Comparison of ENCODE assay signal across 11 mouse cellular contexts in the genomic region with DNA sequence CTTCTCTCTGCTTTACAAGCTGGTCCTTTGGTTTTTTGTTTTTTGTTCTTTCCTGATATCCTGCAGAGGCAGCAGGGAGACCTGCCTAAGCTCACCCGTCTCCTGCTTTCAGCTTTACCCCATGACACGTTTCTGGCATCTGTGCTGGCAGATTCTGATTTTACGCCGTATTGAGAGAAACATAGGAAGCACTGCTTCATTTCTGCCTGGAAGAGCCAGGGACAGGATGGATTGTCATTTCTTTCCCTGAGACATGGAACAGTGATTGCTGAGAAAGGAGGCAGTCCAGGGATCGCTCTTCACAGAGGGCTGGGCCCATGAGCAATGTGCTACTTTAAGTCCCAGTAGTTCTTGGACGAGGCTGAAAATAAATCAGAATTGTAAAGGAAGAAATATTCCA.
DNase-seq lines count a peak whose midpoint lies in the region; ATAC-seq and TF ChIP-seq lines count a peak whose summit lies in the region.
"Had no signal": no experiment of that assay in that cellular context is flagged by ENCODE, and none has a peak within 500 bp of the region (broad histone marks: within the 10 kb centered on the region; RNA-seq: fewer than 3 reads in every experiment).

No protein-coding gene starts in this region.

- no peak overlapping the region for H3K27ac ChIP-seq in heart, postnatal 0 days (ENCODE audit: low read depth)
- H3K27ac ChIP-seq in heart, embryonic 10.5 days, result no peak overlapping the region
- H3K27ac ChIP-seq in forebrain, embryonic 11.5 days (ENCODE audit: low read depth, low read length), result no peak overlapping the region
- H3K27ac ChIP-seq in limb, embryonic 13.5 days, result no peak overlapping the region
- H3K27ac ChIP-seq: liver, embryonic 13.5 days had no signal

- H3K9me3 ChIP-seq in heart, postnatal 0 days (replicated peaks; ENCODE audit: control insufficient read depth, low read length), result no peaks in the 10 kb centered on the region
- no peaks in the 10 kb centered on the region for H3K9me3 ChIP-seq in heart, embryonic 10.5 days
- no peaks in the 10 kb centered on the region for H3K9me3 ChIP-seq in forebrain, embryonic 11.5 days (ENCODE audit: control insufficient read depth, low read length)
- H3K9me3 ChIP-seq in limb, embryonic 13.5 days, result no peaks in the 10 kb centered on the region
- H3K9me3 ChIP-seq: liver, embryonic 13.5 days had no signal

- no peak for TF ChIP-seq EP300 in heart, postnatal 0 days (IDR thresholded peaks at IDR 0.05; ENCODE audit: low read depth)

- H3K36me3 ChIP-seq in heart, postnatal 0 days (replicated peaks; ENCODE audit: control insufficient read depth, insufficient read depth, low read length), result no peaks in the 10 kb centered on the region
- no peaks in the 10 kb centered on the region for H3K36me3 ChIP-seq in heart, embryonic 10.5 days
- H3K36me3 ChIP-seq in forebrain, embryonic 11.5 days (ENCODE audit: control insufficient read depth, insufficient read depth, low read length), result no peaks in the 10 kb centered on the region
- H3K36me3 ChIP-seq in limb, embryonic 13.5 days, result no peaks in the 10 kb centered on the region
- H3K36me3 ChIP-seq: liver, embryonic 13.5 days had no signal

- no peaks in the 10 kb centered on the region for H3K4me1 ChIP-seq in heart, postnatal 0 days (ENCODE audit: control insufficient read depth, insufficient read depth)
- H3K4me1 ChIP-seq in heart, embryonic 10.5 days, result peaks cover 7% of the 10 kb centered on the region
- H3K4me1 ChIP-seq in forebrain, embryonic 11.5 days (replicated peaks; ENCODE audit: control insufficient read depth, insufficient read depth, low read length), result no peaks in the 10 kb centered on the region
- H3K4me1 ChIP-seq in limb, embryonic 13.5 days, result peaks cover 11% of the 10 kb centered on the region
- no peaks in the 10 kb centered on the region; the same call in 1 of the 2 replicates for H3K4me1 ChIP-seq in lung, adult 2 months (ENCODE audit: control insufficient read depth, insufficient read depth, low read length)
- H3K4me1 ChIP-seq: liver, embryonic 13.5 days had no signal

- H3K9ac ChIP-seq in heart, postnatal 0 days (replicated peaks; ENCODE audit: low read depth, low read length), result no peak overlapping the region
- H3K9ac ChIP-seq in forebrain, embryonic 11.5 days (ENCODE audit: low read length), result no peak overlapping the region
- H3K9ac ChIP-seq in limb, embryonic 13.5 days, result no peak overlapping the region
- H3K9ac ChIP-seq: liver, embryonic 13.5 days had no signal

- H3K27me3 ChIP-seq in heart, postnatal 0 days (ENCODE audit: control insufficient read depth, insufficient read depth, low read length), result no peaks in the 10 kb centered on the region
- no peaks in the 10 kb centered on the region for H3K27me3 ChIP-seq in heart, embryonic 10.5 days (ENCODE audit: insufficient read depth, poor library complexity, severe bottlenecking)
- no peaks in the 10 kb centered on the region for H3K27me3 ChIP-seq in forebrain, embryonic 11.5 days (ENCODE audit: control insufficient read depth, insufficient read depth, low read length)
- no peaks in the 10 kb centered on the region for H3K27me3 ChIP-seq in limb, embryonic 13.5 days
- H3K27me3 ChIP-seq: liver, embryonic 13.5 days had no signal

- H3K4me2 ChIP-seq in heart, postnatal 0 days (ENCODE audit: low read depth, low read length), result no peak overlapping the region
- peak overlapping the region; percentile 2 for H3K4me2 ChIP-seq in forebrain, embryonic 11.5 days (ENCODE audit: low read depth, low read length, severe bottlenecking)
- H3K4me2 ChIP-seq in limb, embryonic 13.5 days (replicated peaks), result peak overlapping the region; percentile 14; the same call in 1 of the 2 replicates
- H3K4me2 ChIP-seq: liver, embryonic 13.5 days had no signal

- no peak for TF ChIP-seq POLR2A in lung, adult 2 months (IDR thresholded peaks at IDR 0.05; ENCODE audit: borderline replicate concordance, extremely low read depth, low read depth, low read length)

- 25% methylated on average over 6 of the region's 6 CpGs for WGBS in heart, postnatal 0 days
- WGBS in heart, embryonic 10.5 days, result 47% methylated on average over 6 of the region's 6 CpGs
- WGBS in forebrain, embryonic 11.5 days, result 31% methylated on average over 6 of the region's 6 CpGs
- WGBS in limb, embryonic 13.5 days, result 44% methylated on average over 6 of the region's 6 CpGs
- 41% methylated on average over 6 of the region's 6 CpGs for WGBS in lung, adult 2 months

- DNase-seq in heart, postnatal 0 days (ENCODE audit: low spot score), result peak; percentile 28
- no peak for DNase-seq in heart, embryonic 10.5 days (ENCODE audit: low spot score)
- peak; percentile 9 for DNase-seq in cerebellum, adult 8-10 months
- DNase-seq in forebrain, embryonic 11.5 days (ENCODE audit: low spot score), result no peak
- no peak for DNase-seq in spleen, postnatal 4 days (ENCODE audit: low spot score in 2 of 2)
- no peak for DNase-seq in adipocyte (ENCODE audit: low spot score)
- no peak for DNase-seq in lung, adult 2 months
- DNase-seq: gastrocnemius, postnatal 36 days; liver, embryonic 13.5 days; thymus, adult 18-20 months had no signal

- TF ChIP-seq CTCF in heart, postnatal 0 days (IDR thresholded peaks at IDR 0.05; ENCODE audit: low read depth), result no peak
- no peak for TF ChIP-seq CTCF in lung, adult 2 months (IDR thresholded peaks at IDR 0.05; ENCODE audit: insufficient read depth, low read length)

- H3K4me3 ChIP-seq in heart, postnatal 0 days (ENCODE audit: low read depth, low read length), result no peak overlapping the region
- H3K4me3 ChIP-seq in heart, embryonic 10.5 days, result no peak overlapping the region
- H3K4me3 ChIP-seq in forebrain, embryonic 11.5 days (ENCODE audit: low read depth, low read length), result no peak overlapping the region
- no peak overlapping the region for H3K4me3 ChIP-seq in limb, embryonic 13.5 days
- H3K4me3 ChIP-seq in lung, adult 2 months (replicated peaks; ENCODE audit: extremely low read depth, low read depth, low read length), result no peak overlapping the region
- H3K4me3 ChIP-seq: liver, embryonic 13.5 days had no signal

- peak; percentile 44; the same call in 1 of the 2 replicates for ATAC-seq in heart, postnatal 0 days (ENCODE audit: insufficient read depth, low read depth)
- peak; percentile 37 for ATAC-seq in forebrain, embryonic 11.5 days (replicated peaks; ENCODE audit: low FRiP score)
- no peak for ATAC-seq in limb, embryonic 13.5 days (ENCODE audit: low FRiP score, low read depth)

Comparison
In these comparisons a context has a peak if more than half of its experiments do, and no peak if none do; other contexts are left out.
1. DNase-seq: peak in heart, postnatal 0 days (single experiment) and cerebellum, adult 8-10 months (single experiment); none in heart, embryonic 10.5 days (single experiment), forebrain, embryonic 11.5 days (single experiment), spleen, postnatal 4 days (0 of 2), adipocyte (single experiment) and lung, adult 2 months (single experiment).